Mouse (Mus musculus): ENCODE measurements at regions not wholly inside any gene's neighbourhood (a gene's known extent, or its start where the extent isn't known, plus 50 kb on each side); places are given as distances from the start of the nearest gene placed in this dataset.

DNA sequence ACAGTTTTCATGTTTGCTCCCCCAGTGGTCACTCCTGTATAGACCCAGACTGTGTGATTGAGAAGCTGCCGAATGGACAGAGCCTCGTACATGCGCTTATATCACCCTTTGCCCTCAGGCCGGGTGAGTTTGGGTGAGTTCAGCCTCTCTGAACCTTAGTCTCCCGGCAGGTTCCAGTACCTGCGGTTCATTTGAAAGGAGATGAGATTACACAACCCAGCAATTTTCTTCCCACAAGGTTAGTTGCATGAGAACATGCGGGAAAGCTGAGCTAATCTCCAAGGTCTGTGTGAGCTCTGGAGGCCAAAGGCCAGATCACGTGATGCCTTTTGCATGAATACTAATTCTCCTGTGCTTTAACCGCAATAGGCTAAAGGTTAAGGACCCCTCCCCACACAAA lies 378.1 kb upstream of the Tbx3 start:
- in situ Hi-C loops (cut with MboI, MseI) = no loop called here

DNA sequence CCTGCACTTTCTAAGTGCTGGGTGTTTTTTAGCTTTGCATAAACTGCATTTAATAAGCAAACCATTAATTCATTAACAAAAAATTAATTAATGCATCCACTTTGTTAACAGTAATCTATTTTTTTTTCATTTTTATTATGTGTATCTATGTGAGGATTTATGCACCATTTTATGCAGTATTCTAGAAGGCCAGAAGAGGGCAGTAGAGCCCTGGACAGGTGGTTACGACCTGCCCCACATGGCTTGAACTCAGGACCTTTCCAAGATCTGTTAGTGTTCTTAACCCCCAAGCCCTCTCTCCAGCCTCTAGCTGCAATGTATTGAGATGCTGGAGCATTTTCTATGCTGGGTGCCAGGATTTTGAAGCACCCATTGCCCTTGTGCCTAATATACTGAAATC lies 377.6 kb upstream of the Tbx3 start:
- in situ Hi-C loops (cut with MboI, MseI) = no loop called here

DNA sequence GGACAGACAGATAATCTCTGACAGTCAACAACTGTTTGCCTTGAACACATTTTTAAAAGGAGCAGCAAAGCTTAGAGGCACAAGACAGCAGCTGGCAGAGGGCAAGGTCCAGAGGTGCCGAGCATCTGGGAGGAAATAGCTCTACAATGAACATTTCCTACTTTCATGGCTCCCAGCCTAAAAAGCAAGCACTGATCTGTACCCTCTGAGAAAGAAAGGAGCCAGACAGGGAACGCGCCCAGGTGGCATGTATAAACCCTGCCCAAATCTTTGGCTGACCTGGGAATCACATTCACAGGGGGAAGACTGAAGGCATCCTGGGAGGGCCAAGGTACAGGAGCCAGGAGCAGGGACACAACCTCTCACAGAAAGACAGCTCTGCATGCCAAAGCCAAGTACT lies 371.2 kb upstream of the Tbx3 start:
- in situ Hi-C loops (cut with MboI, MseI) = no loop called here

DNA sequence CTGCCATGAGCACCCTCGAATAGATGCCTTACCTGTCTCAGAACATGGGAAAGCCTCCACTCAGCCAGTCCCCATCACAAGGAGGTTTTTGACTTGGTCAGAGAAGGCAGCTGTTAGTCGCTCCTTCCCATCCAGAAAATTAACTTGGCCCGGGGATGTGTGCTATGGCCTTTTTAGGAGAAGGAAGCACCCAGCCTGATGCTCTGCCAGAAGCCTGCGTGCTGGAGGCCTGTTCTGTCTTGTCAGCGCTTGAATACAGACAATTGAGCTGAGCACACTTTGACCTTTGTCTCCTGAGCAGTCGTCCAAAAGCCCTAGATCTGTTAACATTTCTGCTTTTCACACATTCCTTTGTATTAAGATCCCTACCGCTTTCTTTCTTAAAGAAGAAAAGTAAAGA lies 370.4 kb upstream of the Tbx3 start:
- in situ Hi-C loops (cut with MboI, MseI) = loop anchor here in 1 of 2 experiments (10.0 kb wide), 1 partner anchor 625 kb away; no protein-coding TSS in a partner anchor

DNA sequence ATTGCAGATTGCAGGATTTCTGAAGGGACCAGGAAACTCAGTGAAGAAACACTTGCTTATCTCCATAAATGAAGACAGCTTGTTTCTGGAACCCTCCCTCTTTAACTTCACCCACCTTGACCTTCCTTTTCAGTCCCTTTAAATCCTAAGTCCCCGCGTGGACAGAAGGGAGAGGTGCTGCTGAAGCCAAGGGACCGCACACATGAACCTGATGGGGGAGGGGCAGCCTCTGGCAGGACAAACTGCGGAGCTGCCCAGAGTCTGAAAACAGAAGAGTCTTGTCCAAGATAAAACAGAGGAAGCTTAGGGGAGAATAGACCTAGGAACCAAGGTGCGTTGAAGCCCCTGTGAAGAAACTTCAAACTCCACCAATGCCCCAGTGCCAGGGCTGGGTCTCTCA lies 368.9 kb upstream of the Tbx3 start:
- in situ Hi-C loops (cut with MboI, MseI) = loop anchor here in 1 of 2 experiments (10.0 kb wide), 1 partner anchor 627 kb away; no protein-coding TSS in a partner anchor

DNA sequence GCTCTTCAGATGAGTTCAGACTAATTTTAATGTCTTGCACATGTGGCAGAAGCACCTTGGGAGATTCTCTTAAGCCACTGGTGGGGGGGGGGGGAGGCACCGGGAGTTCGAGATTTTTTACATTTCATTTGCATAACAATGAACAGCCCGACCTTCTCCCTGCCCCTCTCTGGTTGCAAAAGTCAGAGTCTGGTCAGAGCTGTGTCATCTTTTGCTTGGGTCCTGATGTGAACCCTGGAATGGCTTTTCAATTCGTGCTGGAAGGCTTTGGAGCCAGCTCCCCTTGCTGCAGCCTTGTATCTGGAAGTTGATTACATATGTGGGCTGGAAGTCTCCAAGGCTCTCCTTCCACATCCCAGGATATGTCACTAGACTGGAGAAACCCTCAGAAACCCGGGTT lies 365.7 kb upstream of the Tbx3 start:
- in situ Hi-C loops (cut with MboI, MseI) = loop anchor here in 1 of 2 experiments (10.0 kb wide), 1 partner anchor 630 kb away; no protein-coding TSS in a partner anchor

DNA sequence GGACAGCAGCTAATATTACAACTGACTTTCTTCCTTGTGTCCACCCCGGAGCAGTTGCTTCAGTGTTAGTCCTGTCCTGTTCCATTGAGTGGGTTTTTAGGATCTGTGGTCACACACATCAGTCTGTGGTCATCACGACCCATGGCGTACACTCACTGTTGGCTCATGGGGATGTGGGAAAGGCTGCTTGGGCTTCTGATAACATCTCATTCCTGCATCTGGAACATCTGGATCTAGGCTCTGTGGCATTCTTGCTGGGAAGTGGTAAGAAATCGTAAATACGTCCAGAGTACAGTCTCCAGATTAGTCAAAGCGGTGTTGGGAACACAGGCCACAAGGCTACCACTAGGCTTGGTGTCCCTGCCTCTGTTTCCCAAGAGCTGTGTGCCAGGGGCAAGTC lies 362.7 kb upstream of the Tbx3 start:
- in situ Hi-C loops (cut with MboI, MseI) = loop anchor here in 1 of 2 experiments (10.0 kb wide), 1 partner anchor 633 kb away; no protein-coding TSS in a partner anchor

DNA sequence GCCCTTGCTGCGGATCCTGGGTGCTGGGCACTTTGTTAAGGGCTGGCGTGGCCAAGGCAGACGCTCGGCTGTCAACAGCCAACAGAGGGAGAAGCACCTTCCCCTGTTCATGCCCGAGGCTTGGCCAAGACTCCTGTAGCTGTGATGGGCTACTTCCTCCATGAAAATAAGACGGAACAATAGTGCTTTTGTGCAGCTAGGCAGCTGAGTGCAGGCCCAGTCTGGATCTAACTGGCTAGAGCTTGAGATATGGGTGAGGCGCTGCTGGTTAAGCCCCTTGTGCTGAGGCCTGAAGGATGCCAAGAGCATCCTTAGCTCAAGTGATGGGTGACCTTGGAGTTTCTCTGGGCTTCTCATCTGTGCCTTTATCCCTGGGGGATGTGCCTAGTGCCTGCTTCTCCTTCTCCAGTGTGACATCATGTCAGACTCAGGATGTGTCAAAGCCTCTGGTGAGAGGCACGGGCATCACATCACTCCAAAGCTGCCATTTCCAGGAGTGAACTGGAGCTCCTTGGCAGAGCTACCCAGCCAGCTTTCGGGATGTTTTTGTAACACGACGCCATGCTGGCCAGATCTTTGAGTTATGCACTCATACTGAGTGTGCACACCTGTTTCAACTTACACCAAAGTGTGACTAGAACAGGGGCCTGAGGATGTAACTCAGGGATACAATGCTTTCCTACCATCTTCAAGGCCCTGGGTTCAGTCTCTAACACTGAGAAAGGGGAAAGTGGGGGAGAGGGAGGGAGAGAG lies 360.1 kb upstream of the Tbx3 start:
- in situ Hi-C loops (cut with MboI, MseI) = no loop called here

DNA sequence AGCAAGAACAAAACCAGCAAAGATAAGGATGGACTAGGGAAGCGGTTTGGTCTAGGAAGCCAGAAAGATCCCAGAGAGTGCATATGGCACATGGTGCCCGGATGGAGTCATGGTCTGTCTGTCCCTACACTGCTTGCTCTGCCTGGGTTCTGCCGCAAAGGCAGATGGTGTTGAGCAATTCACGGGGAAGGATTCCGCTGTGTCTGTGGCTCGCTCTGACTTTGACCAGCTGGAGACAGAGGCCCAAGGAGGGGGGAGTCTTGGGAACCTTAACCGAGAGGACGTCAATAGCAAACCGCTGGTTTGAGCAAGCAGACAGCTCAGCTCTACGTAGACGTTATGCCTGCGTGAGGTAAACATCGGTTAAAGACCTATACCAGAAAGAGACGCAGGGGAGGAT lies 357.7 kb upstream of the Tbx3 start:
- in situ Hi-C loops (cut with MboI, MseI) = no loop called here

DNA sequence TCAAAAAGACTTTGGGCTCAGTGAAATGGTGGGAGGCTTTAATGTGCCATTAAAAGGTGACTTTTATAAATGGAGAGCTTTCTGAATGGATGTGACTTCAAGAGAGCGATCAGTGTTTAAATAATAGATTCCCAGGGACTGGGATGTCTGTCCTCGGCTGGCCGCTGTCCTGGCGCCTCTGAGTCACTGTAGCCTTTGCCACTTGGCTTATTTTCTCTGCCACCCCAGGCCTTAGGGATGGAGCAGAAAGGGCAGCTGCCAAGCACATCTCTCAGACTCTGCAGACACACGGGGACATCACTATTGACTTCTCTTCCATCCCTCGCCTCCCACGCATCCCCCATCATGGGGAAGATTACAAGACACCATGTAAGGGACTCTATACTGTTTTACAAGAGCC lies 355.3 kb upstream of the Tbx3 start:
- in situ Hi-C loops (cut with MboI, MseI) = no loop called here

DNA sequence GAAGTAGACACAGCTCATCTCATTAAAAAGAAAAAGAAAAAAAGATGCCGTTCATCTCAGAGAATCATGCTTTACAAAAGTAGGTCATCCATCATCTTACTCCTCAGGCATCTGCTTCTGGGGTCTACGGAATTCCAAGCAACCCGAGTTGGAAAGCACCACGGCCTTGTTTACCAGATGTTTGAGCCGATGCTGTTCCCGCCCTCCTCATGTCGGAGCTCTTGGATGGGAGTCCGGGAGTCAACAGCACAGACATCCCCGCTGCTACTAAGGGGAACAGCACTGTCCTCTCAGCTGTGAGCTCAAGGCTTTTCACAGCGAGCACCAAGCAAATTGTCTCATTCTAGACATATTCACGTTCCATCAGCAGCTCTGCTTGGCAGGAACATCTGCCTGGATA lies 352.9 kb upstream of the Tbx3 start:
- in situ Hi-C loops (cut with MboI, MseI) = no loop called here

DNA sequence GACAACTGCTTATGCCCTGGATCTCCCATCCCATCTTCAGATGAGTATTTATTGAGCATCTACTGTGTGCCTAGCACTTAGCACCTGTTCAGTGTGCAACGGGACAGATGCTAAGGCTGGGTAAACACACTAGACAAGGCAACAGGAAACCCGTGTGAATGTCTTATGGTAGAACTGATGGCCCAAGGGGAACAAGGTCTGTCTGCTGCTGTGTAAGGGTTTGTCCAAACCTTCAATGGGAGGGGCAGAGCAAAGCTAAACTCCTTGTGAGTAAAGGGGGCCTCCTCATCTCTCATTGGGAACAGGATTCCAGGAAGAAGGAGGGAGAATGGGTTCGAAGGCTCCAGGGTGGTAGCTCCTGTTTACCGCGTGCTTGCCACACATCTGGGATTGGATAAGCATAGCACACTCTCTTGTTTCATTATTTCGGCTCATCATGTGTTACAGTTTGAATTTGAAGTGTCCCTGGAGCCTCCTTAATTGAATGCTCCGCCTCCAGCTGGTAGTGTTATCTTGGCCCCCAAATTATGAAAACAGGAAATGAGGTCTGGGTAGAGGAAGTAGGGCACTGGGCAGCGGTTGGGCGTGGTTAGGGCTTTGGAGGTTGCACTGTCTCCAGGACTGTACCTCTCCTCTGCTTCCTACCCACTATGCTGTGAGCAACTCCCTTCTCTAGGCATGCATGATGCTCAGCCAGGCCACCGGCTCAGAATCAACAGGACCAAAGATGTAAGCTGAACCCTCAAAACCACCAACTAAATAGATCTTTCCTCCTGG lies 348.9 kb upstream of the Tbx3 start:
- in situ Hi-C loops (cut with MboI, MseI) = no loop called here

DNA sequence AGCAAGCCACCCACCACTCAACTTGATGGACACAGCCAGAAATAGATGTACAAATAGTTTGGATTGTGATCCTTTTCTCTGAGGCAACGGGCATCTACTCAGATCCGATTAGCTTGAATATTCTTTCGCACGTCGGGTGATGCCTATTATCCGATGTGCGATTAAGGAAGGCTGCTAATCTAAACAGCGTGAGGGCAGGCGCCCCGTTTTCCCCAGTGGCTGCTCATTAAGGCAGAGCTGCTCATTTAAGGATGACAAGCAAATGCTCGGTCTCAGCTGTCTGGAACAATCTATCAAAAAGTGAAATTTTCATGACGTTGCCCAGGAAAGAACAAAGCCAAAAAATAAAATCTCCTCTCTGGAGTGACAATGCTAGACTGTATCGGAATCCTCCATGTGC lies 348.1 kb upstream of the Tbx3 start:
- in situ Hi-C loops (cut with MboI, MseI) = no loop called here

DNA sequence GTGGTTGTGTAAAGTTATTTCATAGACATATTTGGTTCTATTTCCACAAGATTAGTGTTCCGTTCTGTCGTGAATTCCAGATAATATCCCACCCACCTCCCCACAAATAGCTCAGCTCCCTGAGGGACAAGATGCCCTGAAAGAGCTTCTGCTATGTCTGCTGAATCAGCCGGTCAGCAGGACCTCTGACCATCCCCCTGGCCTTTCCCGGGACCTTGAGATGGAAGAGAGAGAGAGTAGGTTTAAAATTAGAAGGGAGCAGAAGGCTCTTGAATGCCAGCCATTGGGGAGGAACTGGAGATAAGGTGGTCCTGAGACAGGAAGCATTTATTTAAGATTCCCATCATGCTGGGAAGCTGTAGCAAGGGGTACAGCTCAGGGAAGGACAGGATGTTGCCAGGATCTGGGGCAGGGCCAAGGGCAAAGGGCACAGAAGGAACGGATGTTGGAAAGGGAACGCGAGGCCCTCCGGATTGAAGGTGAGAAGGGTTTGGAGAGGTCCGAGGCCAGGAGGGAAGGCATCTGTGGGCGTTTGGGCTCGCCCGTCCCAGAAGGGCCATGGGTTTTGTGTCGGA lies 344.7 kb upstream of the Tbx3 start:
- in situ Hi-C loops (cut with MboI, MseI) = no loop called here

DNA sequence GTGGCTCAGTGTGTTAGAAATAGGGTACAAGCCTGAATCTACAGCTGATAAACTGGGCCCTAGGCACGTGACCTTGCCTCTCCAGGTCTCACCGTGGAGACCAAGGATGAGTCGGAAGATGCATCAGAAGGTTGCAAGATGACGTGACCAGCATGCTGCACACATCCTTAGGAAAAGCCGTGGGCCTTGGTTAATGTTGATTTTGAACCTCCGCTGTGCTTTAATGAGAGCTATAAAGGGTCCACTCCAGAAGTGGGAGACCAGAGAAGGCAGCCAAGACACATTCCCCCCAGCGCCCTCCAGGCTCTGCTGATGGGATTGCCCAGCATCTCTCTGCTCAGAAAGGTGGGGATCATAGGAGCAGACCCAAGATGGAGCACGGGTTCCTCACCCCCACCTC lies 343.6 kb upstream of the Tbx3 start:
- in situ Hi-C loops (cut with MboI, MseI) = no loop called here

DNA sequence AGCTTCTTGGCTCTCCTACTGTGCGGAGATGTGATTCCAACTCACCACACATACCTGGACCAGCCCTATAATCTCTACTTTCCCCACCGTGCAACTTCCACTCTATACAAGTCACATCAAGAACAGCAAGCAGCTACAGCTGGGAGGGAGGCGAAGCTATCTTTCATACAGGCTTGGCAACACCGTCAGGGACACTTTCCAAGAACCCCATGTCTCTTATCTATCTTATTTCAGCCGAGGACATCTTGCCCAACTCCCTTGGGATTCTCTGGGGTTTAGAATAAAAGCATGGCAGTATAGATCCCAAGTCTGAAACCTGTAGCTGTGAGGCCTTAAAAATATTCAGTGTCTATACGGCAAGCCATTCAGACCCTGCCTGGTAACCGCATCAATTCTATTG lies 341.5 kb upstream of the Tbx3 start:
- in situ Hi-C loops (cut with MboI, MseI) = no loop called here

DNA sequence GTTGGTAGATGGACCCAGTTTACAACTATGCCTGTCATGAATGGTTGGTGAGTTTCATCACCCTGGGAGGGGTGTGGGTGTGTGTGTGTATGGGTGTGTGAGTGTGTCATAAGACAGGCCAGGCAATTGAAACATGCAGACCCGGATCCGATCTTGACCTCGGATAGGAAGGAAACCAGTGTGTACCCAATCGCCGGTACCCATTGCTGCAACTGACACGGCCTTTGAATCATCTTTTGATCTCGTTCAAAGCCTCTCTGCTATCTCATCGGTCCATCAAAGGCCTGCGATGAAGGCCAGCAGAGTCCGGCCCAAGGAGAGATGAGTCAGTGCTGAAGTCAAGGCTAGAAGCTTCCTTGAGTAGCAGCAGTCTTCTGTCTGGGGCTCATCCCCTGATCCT lies 341.1 kb upstream of the Tbx3 start:
- in situ Hi-C loops (cut with MboI, MseI) = no loop called here

DNA sequence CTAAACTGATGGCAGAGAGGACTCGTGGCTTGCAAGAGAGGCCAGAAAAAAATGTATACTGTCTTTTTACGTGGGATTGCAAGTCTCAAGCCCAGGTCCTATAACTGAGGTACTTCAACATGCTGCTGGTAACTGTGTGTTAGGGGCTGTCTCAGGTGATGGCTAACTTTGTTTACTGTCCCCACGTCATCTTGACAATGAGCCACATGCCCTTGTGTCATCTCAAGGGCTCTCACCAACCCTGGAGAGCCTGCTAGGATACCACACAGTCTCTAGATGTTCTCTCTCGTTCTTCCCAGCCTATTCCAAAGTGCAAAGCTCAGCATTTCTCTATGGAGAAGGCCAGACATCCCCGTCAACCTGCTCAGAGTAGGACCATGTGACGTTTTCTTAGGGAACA lies 340.6 kb upstream of the Tbx3 start:
- in situ Hi-C loops (cut with MboI, MseI) = no loop called here

DNA sequence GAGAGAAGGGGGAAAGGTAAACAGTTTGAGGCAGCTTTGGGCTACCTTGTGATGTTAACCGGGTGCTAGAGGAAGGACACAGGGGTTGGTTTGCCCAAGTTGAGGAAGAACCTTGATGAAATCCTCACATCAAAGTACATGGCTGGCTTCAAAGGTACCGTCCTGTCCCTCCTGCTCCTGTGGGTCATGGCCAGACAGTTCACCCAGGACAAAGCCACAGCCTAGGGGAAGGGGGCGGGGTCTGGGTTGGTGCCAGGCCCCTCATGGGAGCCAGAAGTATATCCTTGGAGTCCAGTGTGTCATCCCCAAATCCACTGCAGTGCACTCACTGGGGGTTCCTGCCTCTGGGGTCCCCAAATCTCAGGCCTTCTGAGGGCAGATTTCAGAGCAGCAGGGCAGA lies 339.0 kb upstream of the Tbx3 start:
- in situ Hi-C loops (cut with MboI, MseI) = no loop called here

DNA sequence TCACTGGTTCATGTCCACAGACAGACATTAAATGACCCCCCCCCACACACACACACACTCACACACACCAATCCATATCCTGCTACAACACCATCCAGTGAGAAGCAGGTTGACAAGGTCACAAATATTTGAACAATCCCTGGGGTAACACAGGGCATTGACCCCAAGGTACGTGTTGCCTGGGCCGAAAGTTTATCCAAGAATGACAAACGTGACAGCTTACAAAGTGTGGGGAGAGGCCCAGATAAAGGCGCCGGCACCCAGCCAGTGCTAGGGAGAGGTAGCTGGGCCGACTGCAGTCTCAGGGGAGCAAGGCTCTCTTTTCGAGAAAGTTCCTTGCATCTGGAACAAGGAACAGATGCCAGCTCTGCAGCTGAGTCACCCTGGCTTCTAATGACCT lies 337.8 kb upstream of the Tbx3 start:
- in situ Hi-C loops (cut with MboI, MseI) = no loop called here

DNA sequence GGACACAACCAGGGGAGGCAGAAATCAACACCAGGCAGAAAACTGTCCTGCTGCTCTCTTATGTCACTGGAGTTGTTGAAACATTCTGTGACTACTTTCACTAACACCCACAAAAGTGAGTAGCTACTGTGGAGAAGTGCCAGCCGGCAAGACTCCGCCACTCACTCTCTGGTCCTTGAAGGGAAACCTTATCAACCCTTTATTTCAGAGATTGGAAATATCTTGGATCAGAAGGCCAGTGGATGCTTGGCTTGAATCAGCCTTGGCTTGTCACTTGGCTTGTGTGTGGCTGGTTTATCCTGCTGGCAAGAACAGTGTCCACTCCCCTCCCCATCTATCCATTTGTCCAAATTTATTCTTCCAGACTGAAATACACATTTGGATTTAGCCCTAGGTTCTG lies 335.3 kb upstream of the Tbx3 start:
- in situ Hi-C loops (cut with MboI, MseI) = no loop called here

DNA sequence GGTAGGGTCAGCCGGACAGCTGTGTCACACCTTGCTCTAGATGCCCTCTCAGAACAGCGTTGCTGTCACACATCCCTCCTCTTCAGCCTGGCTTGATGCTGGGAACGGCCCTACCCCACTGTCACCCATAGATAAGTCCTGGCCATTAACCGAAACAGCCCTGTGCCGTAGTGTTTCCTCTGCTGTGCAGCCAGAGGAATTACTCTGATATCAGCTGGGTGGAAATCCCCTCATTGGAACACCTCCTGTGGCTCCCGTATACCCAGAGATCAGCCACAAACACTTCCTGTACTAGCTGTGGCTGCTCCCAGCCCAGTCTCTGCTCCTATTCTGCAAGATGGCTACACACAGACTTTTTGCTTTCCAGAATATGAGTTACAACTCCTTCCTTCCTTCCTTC lies 334.5 kb upstream of the Tbx3 start:
- in situ Hi-C loops (cut with MboI, MseI) = no loop called here

DNA sequence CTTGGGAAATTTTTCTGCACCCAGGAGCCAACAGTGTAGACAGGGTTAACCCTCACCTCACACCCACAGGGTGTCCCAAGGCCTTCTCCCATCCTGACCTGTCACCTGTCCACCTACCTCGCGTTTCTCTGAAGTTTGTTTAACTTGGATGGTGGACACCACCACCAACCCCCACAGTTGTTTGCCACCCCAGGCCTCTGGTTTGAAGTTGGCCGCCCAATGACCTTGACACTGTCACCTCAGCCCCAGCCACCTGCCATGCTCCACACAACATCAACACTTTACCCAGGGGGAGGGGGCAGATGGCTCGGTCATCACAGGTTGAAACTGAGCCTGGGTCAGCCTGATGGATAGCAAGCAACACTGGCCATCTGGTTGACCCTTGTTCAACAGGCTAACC lies 332.7 kb upstream of the Tbx3 start:
- in situ Hi-C loops (cut with MboI, MseI) = no loop called here
